Mouse (Mus musculus): Measurements from ENCODE around the gene Nat10.

The Nat10 gene

DNA sequence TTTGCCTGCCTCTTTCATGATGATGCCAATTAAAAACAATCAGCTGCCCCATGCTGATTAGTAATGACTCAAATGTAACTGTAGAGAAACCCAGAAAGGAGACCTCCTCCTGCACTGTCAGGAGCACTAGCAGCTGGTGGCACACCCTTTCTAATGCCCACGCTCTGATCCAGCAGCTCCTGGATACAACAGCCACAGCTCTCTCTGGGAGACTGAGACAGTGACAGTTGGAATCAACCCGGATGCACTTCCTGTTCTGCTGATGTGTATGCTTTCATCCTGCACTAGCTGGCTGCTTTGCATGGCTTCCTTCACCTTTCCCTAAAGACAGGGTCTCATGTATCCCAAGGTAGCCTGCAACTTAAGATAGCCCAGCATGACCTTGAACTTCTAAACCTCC is 15.0 kb downstream of the Nat10 start:
- DNase-seq (ENCODE audit: inconsistent ontology term): no peak

DNA sequence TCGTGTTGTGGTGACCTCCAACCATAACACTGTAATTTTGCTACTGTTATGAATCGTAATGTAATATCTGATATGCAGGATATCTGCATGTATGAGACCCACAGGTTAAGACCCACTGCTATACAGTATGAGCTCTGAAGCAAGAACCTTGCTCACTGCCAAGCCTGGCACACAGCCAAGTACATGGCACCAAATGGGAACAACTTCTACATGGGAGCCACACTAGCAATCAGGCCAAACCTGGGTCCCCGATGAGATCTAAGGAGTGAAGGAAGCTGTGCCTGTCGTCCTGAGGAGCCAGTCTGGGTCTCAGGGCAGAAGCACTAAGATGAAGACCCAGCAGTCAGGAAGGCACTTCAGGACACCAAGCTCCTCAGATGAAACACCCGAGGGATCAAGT is 15.6 kb downstream of the Nat10 start:
- DNase-seq (ENCODE audit: inconsistent ontology term): no peak

DNA sequence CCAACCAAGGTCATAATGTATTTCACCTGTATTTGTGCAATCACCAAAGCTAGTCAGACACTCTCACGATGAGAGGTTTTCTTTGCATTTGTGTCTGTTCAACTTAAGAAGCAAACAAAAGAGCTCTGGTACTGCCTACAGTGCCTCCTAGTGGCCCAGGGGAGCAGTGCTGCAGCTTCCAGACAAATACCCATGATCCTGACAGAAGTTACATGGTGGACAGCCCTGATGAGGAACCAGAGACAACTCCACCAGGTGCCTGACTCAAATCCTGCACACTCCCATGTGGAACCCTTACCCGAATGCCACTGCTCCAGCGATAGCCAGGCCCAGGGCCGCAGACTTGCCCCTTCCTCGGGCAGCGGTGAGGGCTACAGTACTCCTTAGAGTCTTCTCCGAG is 17.1 kb downstream of the Nat10 start:
- DNase-seq (ENCODE audit: inconsistent ontology term): peak; percentile 26

DNA sequence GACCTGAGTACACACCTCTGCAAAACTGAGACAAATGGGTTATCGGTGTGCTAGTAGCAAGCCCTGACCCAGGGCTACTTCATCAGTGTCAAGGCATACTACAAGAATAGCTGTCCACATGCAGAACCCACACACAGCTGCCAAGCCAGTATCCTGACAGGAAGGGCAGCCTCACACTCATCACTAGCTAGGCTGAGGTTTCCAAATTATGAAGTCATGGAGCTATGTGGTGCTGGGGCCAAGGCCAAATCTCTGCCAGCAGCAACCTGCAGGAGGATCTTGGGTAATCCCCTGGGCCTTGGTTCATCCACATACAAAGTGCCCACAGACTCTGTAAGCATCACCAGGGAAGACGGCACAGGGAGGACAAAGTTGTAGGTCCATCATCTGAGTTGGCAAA is 17.5 kb downstream of the Nat10 start:
- DNase-seq (ENCODE audit: inconsistent ontology term): no peak

DNA sequence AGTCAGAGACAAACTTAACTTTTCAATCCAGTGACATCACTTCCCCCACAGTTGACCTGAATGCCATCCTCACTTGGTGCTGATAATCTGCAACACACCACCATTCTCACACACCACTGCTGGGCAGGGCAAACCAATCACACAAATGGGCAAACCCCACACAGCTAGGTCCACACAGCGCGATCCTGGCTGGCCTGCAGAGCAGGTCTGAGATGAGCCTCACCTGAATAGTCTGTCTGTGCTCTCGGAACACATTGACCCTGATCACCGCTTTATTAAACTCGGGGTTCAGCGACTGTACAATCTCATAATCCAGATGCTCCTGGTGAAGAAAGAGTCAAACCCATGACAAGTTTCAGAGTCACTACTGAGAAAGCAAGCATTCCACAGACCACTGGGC is 18.2 kb downstream of the Nat10 start:
- DNase-seq (ENCODE audit: inconsistent ontology term): no peak

DNA sequence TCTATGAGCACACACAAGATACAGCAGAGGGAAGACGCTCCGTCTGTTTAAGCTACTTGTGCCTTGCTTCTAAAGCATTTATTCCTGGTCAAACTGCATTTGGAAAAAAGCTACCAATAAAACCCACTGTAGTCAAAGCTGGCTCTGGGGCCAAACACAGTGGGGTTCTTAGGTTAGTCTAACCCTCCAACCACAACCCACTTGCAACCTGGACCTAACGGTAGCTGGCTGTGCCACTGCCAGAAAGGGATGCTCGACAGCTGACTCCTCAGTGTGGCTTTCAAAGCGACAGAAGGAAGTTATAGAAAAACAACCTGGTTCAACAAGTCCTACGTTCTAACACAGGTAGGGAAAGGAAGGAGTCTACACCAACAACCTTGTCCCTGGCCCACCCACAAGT is 29.6 kb downstream of the Nat10 start:
- DNase-seq (ENCODE audit: inconsistent ontology term): no peak

DNA sequence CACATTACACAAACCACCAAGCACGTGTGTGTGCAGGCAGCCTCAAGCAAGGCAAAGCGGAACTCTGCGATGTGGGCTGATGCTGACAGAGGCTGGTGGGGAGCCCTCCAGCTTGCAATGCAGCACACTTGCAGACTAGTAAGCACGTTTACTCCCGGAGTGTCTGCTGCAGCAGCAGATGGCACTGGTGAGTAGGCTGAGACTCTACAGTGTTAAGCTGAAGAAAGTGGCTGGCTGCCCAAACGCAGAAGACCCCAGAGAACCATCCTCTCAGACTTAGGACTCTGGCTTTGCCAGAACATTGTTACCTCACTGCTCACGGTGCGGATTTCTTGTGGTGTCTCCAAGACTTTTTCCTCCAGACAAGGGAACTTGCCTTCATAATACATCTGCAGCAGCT is 30.1 kb downstream of the Nat10 start:
- no peak for DNase-seq (ENCODE audit: inconsistent ontology term)

DNA sequence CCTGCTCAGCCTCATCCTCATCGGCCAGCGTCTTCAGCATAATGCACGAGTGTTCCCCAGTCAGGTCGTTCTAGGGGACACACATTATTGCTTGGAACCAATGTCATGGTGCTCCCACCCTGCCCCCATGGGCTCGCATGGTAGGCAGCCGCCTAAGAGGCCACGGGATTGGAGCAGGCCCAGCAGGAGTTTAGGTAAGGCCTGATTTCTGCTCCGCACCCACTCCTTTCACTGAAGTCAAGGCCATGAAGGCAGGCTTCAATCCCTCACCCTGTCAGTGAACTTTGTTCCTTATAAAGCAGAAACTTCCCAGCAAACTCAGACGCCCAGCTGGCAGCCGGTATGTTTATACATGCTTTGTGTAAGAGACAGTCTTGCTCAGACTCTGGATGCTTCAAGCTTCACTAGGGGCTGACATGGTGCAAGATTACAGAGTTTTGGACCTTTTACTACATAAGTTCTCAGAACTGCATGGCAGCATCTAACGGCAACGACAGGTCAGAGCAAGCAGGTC is 33.0 kb downstream of the Nat10 start:
- no peak for DNase-seq (ENCODE audit: inconsistent ontology term)

DNA sequence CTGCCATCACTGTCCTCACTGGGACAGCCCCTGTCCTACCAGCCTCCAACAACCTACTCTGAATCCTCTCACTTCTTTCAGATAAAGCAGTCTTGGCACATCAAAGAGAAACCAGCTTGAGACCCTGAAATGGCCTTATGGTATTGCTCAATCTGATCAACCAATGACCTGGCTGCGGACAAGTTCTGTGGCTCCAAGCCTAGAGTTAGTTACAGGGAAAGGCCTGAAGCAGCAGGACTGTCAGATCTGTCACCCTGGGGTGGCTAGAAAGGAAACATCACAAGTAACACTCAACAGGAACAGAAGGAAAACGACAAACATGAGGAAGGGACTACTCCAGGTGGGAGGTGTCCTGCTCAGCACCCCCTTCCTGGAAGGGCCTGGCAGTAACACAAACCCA is 36.5 kb downstream of the Nat10 start:
- DNase-seq (ENCODE audit: inconsistent ontology term): no peak

DNA sequence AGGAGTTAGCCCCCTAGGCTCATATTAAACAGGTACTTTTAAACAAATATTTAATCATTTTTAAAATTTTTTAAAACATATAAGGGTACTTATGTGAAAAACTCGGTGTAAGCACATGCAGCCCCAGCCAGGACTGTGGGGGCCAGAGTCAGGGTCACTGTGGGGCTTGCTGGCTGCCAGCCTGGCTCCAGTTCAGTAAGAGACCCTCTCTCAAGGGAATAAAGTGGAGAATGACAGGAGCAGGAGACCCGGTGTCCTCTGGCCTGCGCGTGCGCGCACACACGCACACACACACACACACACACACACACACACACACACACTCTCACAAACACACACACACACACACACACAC is 41.8 kb downstream of the Nat10 start:
- DNase-seq (ENCODE audit: inconsistent ontology term): no peak

DNA sequence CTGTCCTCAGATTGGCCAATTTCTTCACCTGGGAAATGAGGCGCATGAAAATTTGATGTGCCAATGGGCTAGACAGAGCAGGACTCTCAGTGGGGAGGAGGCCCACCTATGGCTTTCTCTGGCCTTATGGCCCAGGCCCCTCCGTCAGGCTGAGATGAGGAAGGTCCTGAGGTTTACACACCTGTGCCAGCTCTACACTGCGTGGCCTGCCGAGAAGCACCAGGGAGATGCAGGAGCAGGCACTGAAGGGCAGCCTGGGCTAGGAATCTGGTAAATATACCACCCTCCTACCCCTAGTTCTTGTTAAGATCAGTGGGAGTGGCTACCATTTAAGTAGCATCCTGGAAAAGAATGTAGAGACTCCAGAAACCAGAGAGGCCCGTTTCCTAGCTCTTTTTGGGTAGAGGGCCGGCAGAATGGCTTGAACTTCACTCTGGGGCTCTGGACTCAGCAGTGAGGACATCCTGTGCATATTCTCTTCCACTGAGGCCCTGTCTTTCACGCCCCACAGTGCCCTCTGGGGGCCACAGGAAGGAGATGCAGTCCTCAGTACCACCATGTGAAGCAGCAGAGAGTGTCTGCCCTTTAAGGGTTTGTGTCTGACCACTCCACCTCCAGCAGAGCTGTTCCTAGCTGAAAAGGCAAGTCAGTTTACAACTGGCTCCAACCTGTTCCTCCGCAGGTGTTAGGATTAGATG is 42.3 kb downstream of the Nat10 start:
- peak; percentile 86 for DNase-seq (ENCODE audit: inconsistent ontology term)

DNA sequence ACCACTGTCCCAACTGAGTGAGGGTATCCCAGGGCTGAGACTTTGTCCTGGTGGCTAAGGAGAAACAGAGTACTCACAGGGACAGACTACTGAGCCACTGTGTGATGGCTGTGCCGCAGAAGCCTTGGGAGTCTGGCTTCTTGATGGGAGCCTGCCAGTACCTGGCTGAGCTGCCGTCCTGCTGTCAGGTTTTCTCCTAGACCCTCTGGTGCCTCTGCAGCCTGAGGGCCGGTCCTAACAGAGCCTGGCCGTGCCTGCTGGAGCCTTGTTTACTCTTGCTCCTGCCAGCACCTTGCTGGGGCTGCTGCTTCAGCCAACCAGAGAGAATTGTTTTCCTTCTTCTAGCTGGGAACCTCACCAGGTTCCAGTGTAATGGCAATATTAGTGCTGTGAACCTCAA is 46.7 kb downstream of the Nat10 start:
- DNase-seq (ENCODE audit: inconsistent ontology term): no peak

DNA sequence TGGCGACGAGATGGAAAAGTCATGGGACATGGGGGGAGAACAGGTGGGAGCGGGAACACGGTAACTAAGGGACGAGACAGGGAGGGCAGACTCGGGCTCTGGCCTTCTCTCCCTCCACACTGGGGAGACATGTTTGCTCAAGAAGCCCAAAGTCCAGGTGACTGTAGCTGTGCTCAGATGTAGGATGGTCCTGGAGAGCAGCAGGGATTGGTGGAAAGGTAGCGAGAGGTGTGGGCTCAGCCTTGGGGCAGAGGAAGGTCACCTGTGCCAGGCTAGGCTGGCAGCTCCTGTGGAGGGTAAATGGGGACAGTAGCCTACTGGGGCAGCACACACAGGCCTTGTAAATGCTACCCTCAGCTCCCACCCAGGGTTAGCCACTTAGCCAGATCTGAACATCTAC is 47.2 kb downstream of the Nat10 start:
- no peak for DNase-seq (ENCODE audit: inconsistent ontology term)

DNA sequence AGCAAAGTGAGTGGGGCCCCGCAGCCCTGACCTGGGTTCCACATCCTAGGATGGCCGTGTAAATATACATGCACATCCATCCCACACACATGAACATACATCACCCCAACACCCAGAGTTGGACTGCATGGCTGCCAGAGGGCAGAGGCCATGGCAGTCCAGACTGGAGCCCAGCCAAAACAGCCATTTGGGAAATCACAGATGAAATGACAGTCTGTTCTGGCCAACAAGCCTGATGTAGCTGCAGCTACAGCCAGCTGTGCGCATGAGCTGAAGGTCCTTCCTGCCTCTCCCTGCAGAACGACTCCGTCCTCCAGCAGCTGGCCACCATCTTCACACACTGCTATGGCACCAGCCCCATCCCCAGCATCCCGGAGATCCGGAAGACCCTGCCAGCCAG is 50.2 kb downstream of the Nat10 start:
- no peak for DNase-seq (ENCODE audit: inconsistent ontology term)

DNA sequence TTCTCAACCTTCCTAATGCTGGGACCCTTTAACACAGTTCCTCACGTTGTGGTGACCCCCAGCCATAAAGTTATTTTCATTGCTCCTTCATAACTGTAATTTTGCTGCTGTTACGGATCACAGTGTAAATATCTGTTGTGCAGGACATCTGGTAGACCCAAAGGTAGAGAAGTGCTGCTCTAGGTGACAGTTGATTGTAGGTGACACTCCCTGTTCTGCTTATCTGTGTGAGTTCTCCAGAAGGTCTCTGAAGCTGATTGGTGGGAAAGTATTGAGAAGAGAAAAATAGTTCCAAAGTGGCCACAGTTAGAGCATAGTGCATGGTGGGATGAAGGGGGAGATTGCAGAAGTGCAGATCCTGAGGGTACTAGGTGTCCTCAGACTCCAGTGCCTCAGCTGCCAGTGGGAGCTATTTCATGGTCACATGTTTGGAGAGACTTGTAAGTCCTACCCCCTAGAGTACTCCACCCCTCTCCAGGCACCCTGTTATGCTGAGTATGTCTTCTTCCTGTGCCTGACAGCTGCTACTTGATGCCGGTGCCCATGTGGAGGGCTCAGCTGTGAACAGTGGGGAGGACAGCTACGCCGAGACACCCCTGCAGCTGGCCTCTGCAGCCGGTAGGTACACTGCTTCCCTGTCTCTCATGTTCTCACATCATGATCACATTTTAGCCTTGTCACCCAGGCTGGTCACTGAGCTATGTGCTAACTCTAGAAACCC is 53.9 kb downstream of the Nat10 start:
- DNase-seq (ENCODE audit: inconsistent ontology term): no peak

DNA sequence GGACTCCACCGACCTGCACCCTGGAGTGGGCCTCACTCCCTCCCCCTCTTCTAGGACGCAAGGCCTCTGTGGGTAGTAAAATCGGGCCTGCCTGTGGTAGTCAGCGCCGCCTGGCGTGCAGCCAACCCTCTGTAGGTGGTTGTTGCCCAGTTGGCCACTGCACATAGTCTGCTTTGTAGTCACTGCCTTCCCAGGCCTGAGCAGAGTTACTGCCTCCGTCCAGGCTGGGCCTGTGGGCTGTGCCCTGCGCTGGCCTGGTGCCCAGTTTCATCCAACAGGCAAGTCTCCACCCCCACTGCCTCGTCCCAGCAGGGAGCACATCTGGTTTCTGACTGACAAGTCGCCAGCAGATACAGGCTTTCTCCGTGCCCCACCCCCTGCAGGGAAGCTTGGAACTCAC is 54.8 kb downstream of the Nat10 start:
- peak; percentile 79 for DNase-seq (ENCODE audit: inconsistent ontology term)

DNA sequence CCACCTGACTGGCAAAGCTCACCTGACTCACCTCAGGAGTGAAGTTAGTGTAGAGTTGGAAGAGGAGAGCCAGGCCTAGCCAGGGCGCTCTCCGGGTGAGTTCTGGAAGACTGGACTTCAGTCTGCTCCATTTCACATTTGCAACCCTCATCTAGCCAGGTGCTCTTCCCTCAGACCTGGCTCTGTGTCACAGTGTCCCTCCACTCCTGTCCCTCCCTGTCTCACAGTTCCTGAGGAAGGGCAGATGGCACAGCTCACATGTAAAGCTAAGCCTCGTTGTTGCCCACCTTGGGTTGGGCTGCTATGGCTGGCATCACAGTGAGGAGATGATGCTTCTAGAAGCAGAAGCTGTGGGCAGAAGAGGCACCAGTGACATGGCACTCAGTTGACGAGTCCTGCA is 55.2 kb downstream of the Nat10 start:
- DNase-seq (ENCODE audit: inconsistent ontology term): no peak

DNA sequence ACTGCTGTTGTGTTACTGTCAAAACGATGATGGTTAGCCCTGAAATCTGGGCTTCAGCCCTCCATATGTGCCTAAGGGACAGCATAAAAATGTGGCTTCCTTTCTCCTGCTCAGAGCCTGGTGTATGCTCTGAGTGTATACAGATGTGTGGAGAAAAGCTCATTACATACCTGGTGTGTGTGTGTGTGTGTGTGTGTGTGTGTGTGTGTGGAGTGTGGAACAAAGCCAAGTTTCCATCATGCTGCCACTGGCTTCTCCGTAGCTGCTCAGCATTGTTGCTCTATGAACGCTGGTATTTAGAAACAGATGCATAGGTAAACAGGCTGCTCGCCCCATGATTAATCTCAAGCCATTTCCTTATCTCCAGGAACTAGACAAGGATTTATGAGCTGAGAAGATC is 57.2 kb downstream of the Nat10 start:
- no peak for DNase-seq (ENCODE audit: inconsistent ontology term)

DNA sequence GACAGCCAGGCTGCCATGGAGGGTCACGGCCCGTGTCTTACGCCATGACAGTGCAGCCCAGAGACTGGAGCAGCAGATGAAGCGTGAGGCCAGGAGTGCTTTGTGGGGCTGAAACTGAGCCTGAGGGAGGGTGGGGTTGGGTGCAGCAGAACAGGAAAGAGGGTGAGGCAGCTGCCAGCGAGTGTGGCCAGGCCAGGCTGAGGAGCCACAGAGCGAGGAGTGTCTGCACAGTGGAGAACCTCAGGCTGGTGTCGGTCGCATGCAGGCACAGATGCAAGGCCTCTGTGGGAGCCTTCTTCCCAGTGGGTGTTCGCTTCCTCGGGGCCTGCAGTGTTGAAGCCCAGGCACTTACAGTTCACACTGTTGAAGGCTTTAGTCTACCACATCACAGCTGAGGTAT is 57.7 kb downstream of the Nat10 start:
- DNase-seq (ENCODE audit: inconsistent ontology term): no peak

DNA sequence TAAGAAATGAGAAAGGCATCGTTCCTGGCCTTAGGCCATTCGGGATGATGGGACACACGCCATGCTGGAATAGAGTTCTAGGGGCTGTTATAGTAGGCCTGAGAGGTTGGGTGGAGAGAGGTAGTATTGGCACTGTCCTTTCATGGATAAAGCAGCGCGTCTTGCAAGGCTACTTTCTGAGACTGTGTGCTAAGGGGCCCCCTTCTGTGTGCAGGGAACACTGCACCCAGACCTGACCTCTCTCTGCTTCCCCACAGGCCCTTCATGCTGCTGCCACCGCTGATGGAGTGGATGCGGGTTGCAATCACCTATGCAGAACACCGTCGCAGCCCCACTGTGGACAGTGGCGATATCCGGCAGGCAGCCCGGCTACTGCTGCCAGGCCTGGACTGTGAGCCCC is 60.6 kb downstream of the Nat10 start:
- DNase-seq (ENCODE audit: inconsistent ontology term): no peak

DNA sequence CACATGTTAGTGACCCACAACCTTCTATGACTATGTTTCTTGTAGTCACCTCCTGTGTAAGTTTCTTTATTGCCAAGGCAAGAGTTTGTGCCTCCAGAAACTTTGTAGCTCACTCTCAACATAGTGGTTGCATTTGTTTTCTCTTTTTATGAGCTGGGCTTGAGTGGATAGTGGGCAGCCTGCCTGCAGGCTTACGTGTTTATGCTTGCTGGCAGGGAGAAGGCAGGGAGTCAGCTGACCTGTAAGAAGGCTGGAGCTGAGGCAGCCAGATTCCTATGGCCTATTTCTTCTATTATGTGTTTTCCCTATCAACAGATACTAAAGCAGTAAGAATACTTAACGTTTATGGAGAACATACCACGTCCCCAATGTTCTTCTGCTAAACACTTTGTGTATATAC is 64.9 kb downstream of the Nat10 start:
- DNase-seq (ENCODE audit: inconsistent ontology term): peak; percentile 29

DNA sequence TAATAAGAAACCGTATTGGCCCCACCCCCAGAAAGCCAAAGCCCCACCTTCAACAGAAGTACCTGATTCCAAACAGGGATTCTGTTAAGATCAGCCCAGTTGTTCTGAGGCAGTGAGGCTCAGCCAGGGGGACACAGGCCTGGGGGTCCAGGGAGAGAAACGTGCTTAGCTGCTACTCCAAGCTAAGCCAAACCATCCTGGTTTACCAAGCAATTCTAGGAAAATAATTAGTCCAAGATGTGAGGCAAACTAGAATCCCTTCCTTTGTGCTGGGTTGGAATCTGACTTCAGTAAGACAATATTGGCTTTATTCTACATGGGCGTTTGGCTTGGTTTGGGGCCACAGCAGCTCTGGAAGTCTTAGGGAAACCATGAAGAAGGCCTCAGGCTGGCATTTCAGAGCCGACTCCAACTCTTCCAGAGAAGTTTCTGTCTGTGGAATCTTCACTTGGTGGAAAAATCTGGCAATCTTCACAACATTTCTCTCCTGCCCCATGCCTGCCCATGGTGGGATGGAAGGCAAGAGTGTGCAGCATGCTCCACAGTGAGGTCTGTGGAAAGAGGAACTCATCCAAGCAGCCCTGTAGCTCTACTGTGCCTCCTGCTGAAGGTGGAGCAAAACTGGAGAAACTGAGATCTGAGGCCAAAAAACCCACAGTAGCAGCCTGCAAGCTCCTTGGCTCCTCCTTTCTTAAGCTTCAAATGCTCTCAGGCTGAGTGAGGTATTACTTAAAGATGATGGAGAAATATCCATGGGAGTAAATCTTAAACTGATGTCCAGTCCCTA is 66.1 kb downstream of the Nat10 start:
- no peak for DNase-seq (ENCODE audit: inconsistent ontology term)

DNA sequence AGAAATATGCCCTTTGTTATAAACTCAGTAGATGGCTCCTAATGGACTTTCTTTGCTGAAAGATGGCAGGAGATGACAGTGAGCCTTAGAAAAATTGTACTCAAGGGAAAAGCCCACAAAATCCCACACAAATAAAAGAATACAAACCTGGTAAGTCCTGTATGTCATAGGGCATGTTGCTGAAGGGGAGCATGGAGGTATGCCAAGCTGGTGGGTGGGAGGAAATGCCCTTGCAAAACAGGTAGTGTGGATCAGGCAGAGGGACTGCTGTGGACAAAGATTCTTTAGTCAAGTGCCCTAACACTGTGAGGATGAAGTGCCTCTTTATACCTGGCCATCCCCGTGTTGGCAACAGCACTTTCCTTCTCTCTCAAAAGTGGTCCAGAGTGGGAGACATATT is 68.3 kb downstream of the Nat10 start:
- DNase-seq (ENCODE audit: inconsistent ontology term): no peak
